Mouse (Mus musculus): ENCODE measurements around the gene Samt2. TPM values are rescaled to one million over a fixed set of nuclear protein-coding genes. Genes with fewer than 3 reads are reported as not detected.
"Not testable (repeated sequence)": the region's sequence is repeated elsewhere in the genome, so short reads cannot be mapped to it uniquely, and the experiment has no call there.

Gene Samt2
- polyA plus RNA-seq (2016; fragmentation: Nextera tagmentation; extraction: Ambion mirVana): not detected in 2 replicates

DNA sequence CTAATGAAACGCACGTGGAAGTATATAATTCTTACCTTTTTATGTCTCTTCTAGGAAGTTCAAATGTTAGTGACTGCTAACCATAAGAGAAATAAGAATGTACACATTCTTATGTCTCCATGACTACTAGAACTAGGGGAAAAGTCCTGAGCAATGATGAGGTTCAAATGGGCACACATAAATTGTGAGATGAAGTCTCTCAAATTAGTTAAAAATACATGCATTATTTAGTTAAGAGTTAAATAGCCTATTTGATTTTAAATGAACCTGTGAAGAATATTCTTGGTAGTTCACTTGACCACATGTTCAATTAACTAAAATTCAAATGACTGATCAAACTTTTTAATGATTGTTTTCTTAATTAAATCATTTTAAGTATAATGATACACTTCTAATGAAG, at the start of gene Samt2:
Samt2 (minus strand) TSS at position 101 of the 400 bp plus-strand sequence.
- WGBS: 89% methylated on average over 2 of the region's 2 CpGs
- H3K4me2 ChIP-seq (replicated peaks); H3K27ac ChIP-seq; ATAC-seq (ENCODE audit: low FRiP score); H3K27me3 ChIP-seq; H3K36me3 ChIP-seq; H3K9me3 ChIP-seq (replicated peaks); H3K4me3 ChIP-seq; H3K9ac ChIP-seq; H3K4me1 ChIP-seq: not testable (repeated sequence)

Other genes starting within 250 kb of the Samt2 start
- gene 4930524N10Rik, start 236.0 kb downstream of the Samt2 start, polyA plus RNA-seq (2016; fragmentation: Nextera tagmentation; extraction: Ambion mirVana): not detected in 2 replicates
- not detected in 2 replicates for gene Samt4, start 97.4 kb downstream of the Samt2 start, polyA plus RNA-seq (2016; fragmentation: Nextera tagmentation; extraction: Ambion mirVana)